Mouse (Mus musculus): Measurements from ENCODE around the gene Traf7. TPM values are rescaled to one million over a fixed set of nuclear protein-coding genes. Genes with fewer than 3 reads are reported as not detected.
A peak's percentile ranks its signal among the peaks of the same experiment; 100 is the strongest.

Traf7 gene
- total and polyA plus RNA-seq, 3 experiments, result 109 to 176 (median 122) TPM

- in situ Hi-C loops (cut with MboI; ENCODE audit: low pct_ligation_motif_present, low pct_unique_long_range_greater_than_20kb, low sequenced_read_pairs) (loop anchor here (5.0 kb wide), 1 partner anchor 92 kb away; no protein-coding TSS in a partner anchor), dilution Hi-C loops (cut with MboI; ENCODE audit: extremely low pct_ligation_motif_present, extremely low pct_unique_long_range_greater_than_20kb, low sequenced_read_pairs) (no loop called here)
- H3K27ac ChIP-seq (ENCODE audit: insufficient read depth, low read depth), result peak within 1 kb of the TSS; percentile 79
- H3K27me3 ChIP-seq (replicated peaks), result no peaks in the 10 kb centered on the region
- peaks cover 0 to 39% of the 10 kb centered on the region in 2 experiments; a peak in 2 of 4 replicates for H3K4me1 ChIP-seq (ENCODE audit: control insufficient read depth in 1 of 2, insufficient read depth in 2 of 2)
- DNase-seq (ENCODE audit: extremely low read depth), result peak; percentile 99
- H3K36me3 ChIP-seq (replicated peaks in 1 of 2; ENCODE audit: control insufficient read depth in 1 of 2, insufficient read depth in 1 of 2, low read length in 1 of 2), result peaks cover 0 to 2% of the 10 kb centered on the region in 2 experiments
- H3K79me2 ChIP-seq (replicated peaks; ENCODE audit: control insufficient read depth, extremely low read depth, insufficient read depth, poor library complexity, severe bottlenecking), result 0 out of 2 replicates have a peak, but pooled peaks cover 8% of the 10 kb centered on the region
- peak within 1 kb of the TSS; percentile 67 for H3K4me2 ChIP-seq (ENCODE audit: insufficient read depth, low read depth, poor library complexity, severe bottlenecking)
- H3K9ac ChIP-seq (ENCODE audit: insufficient read depth, low read depth), result peak within 1 kb of the TSS; percentile 95
- peak within 1 kb of the TSS; percentile 61 to 96 (median 94) for H3K4me3 ChIP-seq (replicated peaks in 1 of 3; ENCODE audit: low read depth in 2 of 3, low read length in 2 of 3, poor library complexity in 1 of 3)
- H3K9me3 ChIP-seq (replicated peaks; ENCODE audit: low read length), result no peaks in the 10 kb centered on the region
- TF ChIP-seq USF1 (IDR thresholded peaks at IDR 0.05; ENCODE audit: low read depth, low read length), result no peak
- TF ChIP-seq MAFK (IDR thresholded peaks at IDR 0.05; ENCODE audit: insufficient replicate concordance, low read length), result no peak
- TF ChIP-seq SIN3A (IDR thresholded peaks at IDR 0.05; ENCODE audit: low read length), result peak; percentile 55; the same call in 1 of the 2 replicates
- peak; percentile 79 for TF ChIP-seq UBTF (IDR thresholded peaks at IDR 0.05; ENCODE audit: low read depth, low read length)
- TF ChIP-seq PAX5 (IDR thresholded peaks at IDR 0.05; ENCODE audit: low read length), result no peak
- TF ChIP-seq NRF1 (IDR thresholded peaks at IDR 0.05; ENCODE audit: low read depth, low read length), result peak; percentile 77
- 0 out of 2 replicates have a peak, but pooled peaks have one; percentile 20 for TF ChIP-seq MEF2A (IDR thresholded peaks at IDR 0.05; ENCODE audit: borderline replicate concordance, low read depth, low read length)
- TF ChIP-seq JUND (conservative IDR thresholded peaks at IDR 0.05; ENCODE audit: low read depth, low read length), result no peak
- 0 out of 2 replicates have a peak, but pooled peaks have one; percentile 50 for TF ChIP-seq KAT2A (IDR thresholded peaks at IDR 0.05; ENCODE audit: insufficient replicate concordance, low read length)
- peak; percentile 38; the same call in 1 of the 2 replicates for TF ChIP-seq IRF4 (IDR thresholded peaks at IDR 0.05; ENCODE audit: low read depth, low read length)
- TF ChIP-seq ZMIZ1 (IDR thresholded peaks at IDR 0.05; ENCODE audit: low read depth, low read length), result peak; percentile 96
- TF ChIP-seq MAZ (IDR thresholded peaks at IDR 0.05; ENCODE audit: low read depth, low read length), result no peak; the same call in 1 of the 2 replicates
- no peak; the same call in 1 of the 2 replicates for TF ChIP-seq MAX (IDR thresholded peaks at IDR 0.05; ENCODE audit: low read length)
- peak; percentile 93 for TF ChIP-seq NELFE (IDR thresholded peaks at IDR 0.05; ENCODE audit: low read depth, low read length)
- peak; percentile 98 for TF ChIP-seq POLR2A (IDR thresholded peaks at IDR 0.05; ENCODE audit: low read depth, low read length)
- peak; percentile 85 for TF ChIP-seq POLR2AphosphoS2 (IDR thresholded peaks at IDR 0.05; ENCODE audit: low read depth, low read length)
- no peak; the same call in 1 of the 2 replicates for TF ChIP-seq TCF12 (IDR thresholded peaks at IDR 0.05; ENCODE audit: low read depth, low read length)
- peak; percentile 37 for TF ChIP-seq BHLHE40 (IDR thresholded peaks at IDR 0.05; ENCODE audit: low read depth, low read length)
- peak; percentile 38; the same call in 1 of the 2 replicates for TF ChIP-seq ELF1 (IDR thresholded peaks at IDR 0.05; ENCODE audit: low read depth, low read length)
- peak; percentile 46 for TF ChIP-seq HCFC1 (IDR thresholded peaks at IDR 0.05; ENCODE audit: low read depth, low read length)
These were observed 22.1 kb upstream of the Traf7 start, which contains the start of gene Pkd1 for GRCm38 (mm10) chr17:24549618-24550415. TSS of gene Pkd1 (plus strand) at chr17:24549834.
